Mouse (Mus musculus) frontal cortex, postnatal 14 days (tissue): ENCODE data around the gene H2afy.

Source experiments
- DNase-seq, 2 experiments: peaks; one replicate each; pipeline ENCODE4 v3.0.0; 2022; ENCODE audit warnings: low spot score in 2 of 2

The H2afy gene

GRCm38 (mm10) chr13:56136200-56136599, at the start of gene H2afy:
TSS of gene H2afy (minus strand) at chr13:56136361.
- DNase-seq = no peak

DNA sequence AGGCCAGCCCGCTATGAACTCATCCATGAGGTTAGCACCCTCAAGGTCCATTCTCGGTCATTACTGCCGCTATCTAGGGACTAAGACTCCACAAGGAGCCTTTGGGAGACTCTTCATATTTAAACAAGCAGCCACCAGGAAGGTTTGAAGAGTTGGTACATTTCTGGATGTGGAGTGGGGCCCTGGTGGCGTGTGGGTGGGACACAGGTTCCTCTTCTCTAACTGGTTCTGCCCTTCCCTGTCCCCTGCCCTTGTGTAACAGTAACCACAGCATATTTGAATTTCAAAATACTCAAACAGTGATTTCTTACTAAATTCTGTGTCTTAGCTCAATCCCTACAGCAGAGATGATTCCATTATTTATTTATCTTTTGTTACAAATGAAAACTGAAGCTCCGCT, 47.5 kb upstream of the H2afy start:
- no peak for DNase-seq

- DNase-seq = peak in 1 of 2 experiments; percentile 39
These were observed 45.3 kb upstream of the H2afy start for GRCm38 (mm10) chr13:56181424-56181823.

DNA sequence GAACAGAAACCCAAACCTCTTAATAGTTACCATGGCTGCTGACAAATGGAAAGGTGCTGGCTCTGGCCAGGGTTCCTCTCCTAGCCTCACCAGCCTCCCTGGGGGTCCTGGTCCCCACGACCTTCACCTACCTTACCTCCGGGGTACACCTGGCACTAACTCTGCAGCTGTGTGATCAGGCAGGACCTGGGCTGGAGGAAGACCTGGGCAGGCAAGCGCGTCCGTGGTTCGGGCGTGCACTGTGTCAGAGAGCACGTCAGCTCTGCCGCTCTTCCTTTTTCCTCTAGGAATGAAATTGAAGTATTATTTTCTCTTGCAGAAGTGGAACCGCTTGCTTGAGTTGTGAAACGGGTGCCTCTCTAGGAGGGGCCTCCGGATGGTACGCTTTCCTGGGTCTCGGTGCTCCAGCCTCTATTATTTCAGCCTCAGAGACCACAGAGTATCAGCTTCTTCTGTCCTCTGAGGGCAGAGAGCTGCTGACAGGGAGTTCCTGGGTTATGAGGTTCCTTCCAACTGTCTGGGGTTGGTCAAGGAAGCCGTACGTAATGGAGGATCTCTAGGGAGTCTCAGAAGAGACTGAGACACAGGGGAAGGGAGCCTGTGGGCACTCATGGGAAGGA, 42.4 kb upstream of the H2afy start, which contains the start of gene Tifab:
Gene Tifab, minus strand, starts transcription at position 470 of the 620 bp plus-strand sequence.
- no peak for DNase-seq

- no peak for DNase-seq
These were observed 40.1 kb upstream of the H2afy start for GRCm38 (mm10) chr13:56176310-56176709.

- no peak for DNase-seq
These were observed 39.7 kb upstream of the H2afy start for GRCm38 (mm10) chr13:56175848-56176247.

GRCm38 (mm10) chr13:56172901-56173545, 36.9 kb upstream of the H2afy start:
- no peak for DNase-seq

DNA sequence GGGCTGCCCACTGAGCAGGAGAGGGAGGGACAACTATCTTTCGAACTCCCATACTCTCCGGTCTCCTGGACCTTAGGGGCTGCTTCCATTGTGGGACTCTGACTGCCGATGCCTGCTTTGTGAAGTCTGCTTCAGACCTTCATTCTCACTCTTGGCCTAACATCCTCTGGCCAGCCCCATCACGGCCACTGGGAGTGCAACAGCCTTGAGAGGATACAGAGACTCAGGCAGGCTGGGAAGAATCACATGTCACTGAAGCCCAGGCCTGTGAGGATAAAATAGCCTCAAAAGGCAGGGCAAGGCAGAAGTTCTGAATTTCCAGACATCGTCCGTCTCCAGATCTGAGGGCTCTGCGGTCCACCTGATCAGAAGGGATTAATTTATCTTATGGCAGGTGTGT, 35.9 kb upstream of the H2afy start:
- no peak for DNase-seq

DNA sequence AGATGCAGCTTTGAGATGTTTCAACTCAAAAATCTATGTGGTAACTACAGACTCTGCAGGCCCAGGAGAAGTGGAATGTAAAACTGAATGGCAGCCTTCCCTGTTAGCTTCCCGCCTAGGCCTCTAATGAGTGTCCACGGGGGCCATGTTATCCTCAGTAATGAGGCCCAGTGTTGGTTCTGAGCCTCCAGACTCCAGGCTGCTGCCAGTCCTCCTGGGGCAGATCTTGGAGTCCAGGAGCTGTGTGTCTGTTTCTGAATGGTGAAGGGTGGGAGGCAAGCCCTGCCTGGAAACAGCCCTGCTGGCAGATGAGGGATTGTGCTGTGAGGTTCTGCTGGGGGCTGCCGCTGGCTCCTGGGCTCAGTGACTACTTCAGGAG, 32.2 kb upstream of the H2afy start:
- no peak for DNase-seq

DNA sequence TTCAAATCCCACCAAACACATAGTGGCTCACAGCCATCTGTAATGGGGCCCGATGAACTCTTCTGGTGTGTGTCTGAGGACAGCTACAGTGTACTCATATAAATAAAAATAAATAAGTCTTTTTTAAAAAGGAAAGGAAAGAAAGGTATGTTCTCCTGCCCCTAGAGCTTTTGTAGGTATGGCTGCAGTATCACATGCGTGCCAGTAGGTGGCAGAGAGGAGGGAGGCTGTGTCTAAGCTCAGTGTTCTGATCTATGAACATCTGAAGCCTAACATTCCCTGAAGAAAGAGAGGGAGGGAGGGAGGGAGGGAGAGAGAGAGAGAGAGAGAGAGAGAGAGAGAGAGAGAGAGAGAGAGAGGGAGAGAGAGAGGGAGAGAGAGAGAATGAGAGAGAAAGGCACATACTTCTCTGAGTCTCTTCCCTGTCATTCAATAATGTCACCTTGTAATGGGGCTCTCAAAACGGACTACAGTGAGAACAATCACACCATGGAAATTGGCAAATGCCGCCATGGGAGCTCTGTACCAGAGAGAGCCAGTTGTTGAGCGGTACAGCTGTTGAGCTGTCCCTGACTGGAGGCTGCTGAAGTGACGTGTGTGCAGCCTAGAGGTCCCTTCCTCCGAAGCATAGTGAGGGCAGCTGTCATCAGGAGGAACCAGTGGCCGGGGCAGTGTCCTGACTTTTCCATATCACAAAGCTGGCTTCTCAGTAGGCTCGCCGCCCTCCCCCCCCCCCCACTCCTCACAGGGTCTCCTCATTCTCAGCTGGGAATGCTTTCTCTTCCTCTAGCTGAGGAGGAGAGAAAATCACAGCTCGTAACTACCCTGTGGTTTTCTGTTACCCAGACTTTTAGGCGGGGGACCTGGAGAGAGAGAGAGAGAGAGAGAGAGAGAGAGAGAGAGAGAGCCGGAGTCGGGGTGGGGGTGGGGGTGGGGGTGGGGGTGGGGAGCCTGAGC, 31.6 kb upstream of the H2afy start:
- DNase-seq = no peak

GRCm38 (mm10) chr13:56165561-56165960, 29.4 kb upstream of the H2afy start:
- DNase-seq = no peak

DNA sequence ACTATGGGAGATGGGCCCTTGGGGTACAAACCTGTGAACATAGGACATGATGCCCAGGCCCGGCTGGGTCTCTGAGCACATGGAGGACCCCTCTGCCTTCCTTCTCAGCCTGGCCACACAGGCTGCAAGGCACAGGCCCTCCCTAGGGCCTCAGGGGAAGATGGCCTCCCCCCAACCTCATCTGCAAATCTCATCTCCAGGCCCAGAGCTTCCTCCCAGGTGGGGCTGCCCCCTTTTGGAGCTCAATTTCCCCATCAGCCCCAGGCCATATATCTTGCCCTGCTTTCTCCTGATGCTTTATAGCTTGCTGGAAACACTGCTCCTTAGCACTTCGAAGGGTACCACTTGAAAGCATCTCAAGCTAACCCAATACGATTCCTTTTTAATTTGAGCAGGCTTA, 28.2 kb upstream of the H2afy start:
- no peak for DNase-seq

- no peak for DNase-seq
These were observed 27.6 kb upstream of the H2afy start for GRCm38 (mm10) chr13:56163751-56164150.

- DNase-seq = no peak
These were observed 26.7 kb upstream of the H2afy start for GRCm38 (mm10) chr13:56162859-56163258.

DNA sequence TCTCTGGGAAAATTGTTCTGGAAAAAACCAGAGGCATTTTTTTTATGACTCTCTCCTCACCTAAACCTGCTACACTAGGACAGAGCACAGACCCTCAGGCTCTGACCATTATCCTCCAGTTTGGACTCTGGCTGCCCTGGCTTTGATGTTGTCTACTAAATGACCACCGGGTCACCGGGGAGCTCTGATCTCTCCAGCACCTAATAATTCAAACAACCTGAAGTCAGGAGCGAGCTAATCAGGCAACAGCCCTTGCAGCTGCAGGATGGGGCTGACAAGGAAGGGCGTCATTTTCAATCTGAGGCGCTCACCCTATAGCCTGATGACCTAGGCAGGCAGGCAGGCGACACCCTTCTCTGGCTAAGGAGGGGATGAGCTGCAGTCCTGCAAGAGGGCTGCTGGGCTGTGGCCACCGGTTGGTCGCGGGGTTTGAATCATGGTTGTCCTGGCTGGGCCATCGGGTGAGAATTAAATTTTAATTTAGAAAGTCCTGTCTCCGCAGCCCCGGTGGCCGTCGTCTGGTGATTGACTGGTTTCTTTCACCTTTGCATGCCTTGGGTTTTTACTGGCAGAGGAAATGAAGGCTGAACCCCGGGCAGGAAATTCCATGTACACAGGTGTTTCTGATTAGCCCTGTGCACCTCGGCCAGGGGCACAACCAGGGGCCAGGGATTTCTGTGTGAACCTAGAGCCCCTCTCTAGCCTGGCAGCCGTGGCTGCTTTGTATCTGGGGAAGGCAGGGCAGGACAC, 23.6 kb upstream of the H2afy start:
- no peak for DNase-seq

DNA sequence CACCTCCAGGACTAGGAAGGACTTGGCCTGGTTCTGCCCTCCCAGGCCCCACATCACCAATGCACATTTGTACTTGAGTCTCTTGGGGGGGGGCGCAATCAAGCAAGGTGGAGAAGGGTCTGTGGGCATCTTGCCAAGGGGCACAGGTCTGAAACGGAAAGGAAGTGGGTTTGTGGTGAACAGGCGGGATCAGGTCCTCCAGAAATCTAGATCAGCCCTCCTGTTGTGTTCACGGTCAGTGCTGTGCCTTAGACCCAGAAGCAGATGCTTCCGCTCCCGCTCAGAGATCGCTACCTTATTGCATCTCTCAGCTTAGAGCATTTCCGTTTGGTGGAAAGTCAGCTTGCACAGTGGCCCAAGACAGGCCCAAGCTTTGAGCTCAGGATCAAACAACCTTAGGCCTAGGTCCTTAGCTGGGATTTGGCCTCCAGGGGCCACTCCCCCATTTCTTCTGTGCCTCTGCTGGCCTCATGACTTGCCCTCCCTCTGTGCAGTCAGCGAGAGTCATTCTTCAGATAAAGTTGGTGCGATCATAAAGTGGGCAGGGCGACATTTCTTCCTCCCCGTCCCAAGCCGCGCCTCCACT, 22.9 kb upstream of the H2afy start:
- DNase-seq = no peak

DNA sequence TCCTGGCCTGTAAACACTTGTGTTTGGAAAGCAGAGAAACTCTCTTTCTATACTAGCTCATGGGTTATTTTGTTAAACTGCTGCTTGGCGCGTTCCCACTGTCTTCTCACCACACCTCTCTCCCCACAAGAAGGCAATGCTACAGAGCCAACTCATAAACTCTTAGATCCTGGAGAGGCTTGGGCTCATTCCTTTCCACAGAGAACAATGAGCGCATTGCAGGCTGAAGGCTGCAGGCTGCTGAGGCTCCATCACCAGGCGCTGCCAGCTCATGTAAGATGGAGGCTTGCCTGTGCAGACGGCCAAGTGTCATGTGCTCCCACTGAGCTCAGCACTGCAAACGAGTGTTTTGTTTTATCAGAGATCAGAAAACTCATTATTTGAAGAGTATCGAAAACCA, 19.5 kb upstream of the H2afy start:
- DNase-seq = no peak

DNA sequence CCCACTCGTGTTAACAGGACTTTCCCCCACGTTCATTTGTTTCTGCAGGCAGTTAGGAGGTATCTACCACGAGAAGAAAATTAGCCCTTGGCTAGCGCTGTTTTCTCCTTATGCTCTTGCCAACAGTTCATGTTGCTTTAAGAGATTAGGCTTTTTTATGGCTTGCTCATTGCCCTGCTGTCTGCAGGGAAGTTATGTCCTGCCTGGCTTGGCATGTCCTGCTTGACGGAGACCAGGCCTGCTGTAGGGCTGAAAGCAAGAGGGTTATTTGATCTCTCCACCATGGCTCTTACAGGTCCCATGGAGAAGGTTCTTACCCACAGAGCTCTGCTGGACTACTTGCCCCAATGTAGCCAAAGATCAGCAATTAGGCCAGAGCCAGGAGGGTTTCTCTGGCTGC, 18.9 kb upstream of the H2afy start:
- DNase-seq = no peak

GRCm38 (mm10) chr13:56152773-56153460, 16.8 kb upstream of the H2afy start:
- DNase-seq = no peak

DNA sequence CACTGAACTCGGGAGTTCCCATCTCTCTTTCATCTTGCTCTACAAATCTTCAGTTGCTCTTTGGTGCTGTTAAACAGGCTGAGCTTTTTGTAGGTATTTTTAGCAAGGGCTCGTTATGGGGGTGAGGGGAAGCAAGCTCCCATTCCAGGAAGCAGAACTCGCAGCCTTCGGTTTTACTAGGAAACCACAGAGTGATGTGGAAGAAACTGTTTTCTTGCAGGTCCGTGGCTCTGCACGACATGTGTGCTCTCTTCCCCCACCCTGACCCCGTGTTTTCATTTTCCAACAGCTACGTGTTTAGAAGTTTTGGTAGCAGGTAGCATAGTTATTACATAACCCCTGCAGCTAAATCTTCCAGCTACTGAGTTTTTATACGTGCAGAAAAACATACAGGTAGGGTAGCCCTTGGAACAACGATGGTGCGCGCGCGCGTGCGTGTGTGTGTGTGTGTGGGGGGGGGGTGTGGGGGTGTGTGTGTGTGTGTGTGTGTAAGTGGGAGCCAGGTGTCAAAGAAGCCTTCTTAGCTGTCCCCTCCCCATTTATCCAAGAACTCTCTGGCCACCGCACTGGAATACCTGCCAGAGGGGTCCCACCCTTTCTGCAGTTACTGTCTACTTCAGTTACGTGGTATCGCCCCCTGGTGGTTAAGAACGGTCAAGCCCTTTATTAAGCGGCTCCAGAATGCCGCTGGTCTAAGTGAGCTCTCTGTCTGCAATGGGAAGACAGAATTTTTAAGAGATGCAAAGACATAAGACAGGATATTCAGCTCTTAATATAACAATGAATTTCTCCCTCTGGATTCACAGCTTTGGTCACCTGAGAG, 15.5 kb upstream of the H2afy start:
- DNase-seq = peak in 1 of 2 experiments; percentile 44
